Mouse (Mus musculus): ENCODE data around the gene Syngr2.

DNA sequence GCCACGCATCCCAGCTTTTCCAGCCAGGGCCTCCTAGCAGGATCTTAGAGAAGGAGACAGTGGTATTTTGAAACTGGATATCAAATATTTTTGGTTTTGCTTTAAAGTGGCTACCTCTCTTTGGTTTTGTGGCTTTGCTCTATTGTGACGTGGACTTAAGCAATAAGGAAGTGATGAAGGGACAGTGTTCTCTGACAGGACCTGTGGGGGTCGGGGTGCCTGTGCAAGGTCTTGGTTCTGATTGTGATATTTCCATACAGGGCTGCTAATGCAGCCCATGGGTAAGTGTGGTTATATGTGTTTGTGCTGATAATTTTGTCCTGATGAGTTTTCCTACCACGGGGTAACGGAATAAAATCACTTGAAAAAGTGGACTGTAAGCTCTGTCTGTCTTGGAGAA lies 45.9 kb downstream of the Syngr2 start:
- TF ChIP-seq CTCF (IDR thresholded peaks at IDR 0.05; ENCODE audit: low read depth, low read length) (no peak), EP300 (IDR thresholded peaks at IDR 0.05; ENCODE audit: insufficient read depth, low read depth, low read length) (no peak)
